Mouse (Mus musculus) urinary bladder, adult 18-20 months (tissue): Measurements from ENCODE around the gene Ptpn11.

Source experiments
- DNase-seq, 2 experiments: peaks; one replicate each; pipeline ENCODE4 v3.0.0; 2022; ENCODE audit warnings: low spot score in 2 of 2, mixed read lengths in 2 of 2

Gene Ptpn11

GRCm38 (mm10) chr5:121125563-121125962, 65.6 kb downstream of the Ptpn11 start:
- DNase-seq: no peak

- no peak for DNase-seq
Observed at GRCm38 (mm10) chr5:121124208-121125185, 66.7 kb downstream of the Ptpn11 start.

GRCm38 (mm10) chr5:121123399-121123798, 67.8 kb downstream of the Ptpn11 start:
- DNase-seq: no peak

GRCm38 (mm10) chr5:121122577-121122976, 68.6 kb downstream of the Ptpn11 start:
- no peak for DNase-seq

- DNase-seq: no peak
Observed at GRCm38 (mm10) chr5:121122036-121122435, 69.2 kb downstream of the Ptpn11 start.

- DNase-seq: no peak
Observed at GRCm38 (mm10) chr5:121119331-121120034, 71.7 kb downstream of the Ptpn11 start.

- DNase-seq: peak in 1 of 2 experiments; percentile 8
Observed at GRCm38 (mm10) chr5:121118345-121118744, 72.9 kb downstream of the Ptpn11 start.

- no peak for DNase-seq
Observed at GRCm38 (mm10) chr5:121116941-121117340, 74.3 kb downstream of the Ptpn11 start.

- no peak for DNase-seq
Observed at GRCm38 (mm10) chr5:121115391-121116157, 75.6 kb downstream of the Ptpn11 start.

- no peak for DNase-seq
Observed at GRCm38 (mm10) chr5:121114151-121114550, 77.0 kb downstream of the Ptpn11 start.

GRCm38 (mm10) chr5:121112390-121112789, 78.8 kb downstream of the Ptpn11 start:
- DNase-seq: no peak

GRCm38 (mm10) chr5:121111106-121111915, 79.9 kb downstream of the Ptpn11 start:
- no peak for DNase-seq

- DNase-seq: no peak
Observed at GRCm38 (mm10) chr5:121109185-121109584, 82.0 kb downstream of the Ptpn11 start.

- no peak for DNase-seq
Observed at GRCm38 (mm10) chr5:121106913-121107312, 84.3 kb downstream of the Ptpn11 start.

- DNase-seq: no peak
Observed at GRCm38 (mm10) chr5:121100886-121101580, 90.2 kb downstream of the Ptpn11 start.

GRCm38 (mm10) chr5:121100095-121100494, 91.1 kb downstream of the Ptpn11 start:
- DNase-seq: no peak

- DNase-seq: no peak
Observed at GRCm38 (mm10) chr5:121097970-121098369, 93.2 kb downstream of the Ptpn11 start.

GRCm38 (mm10) chr5:121096744-121097143, 94.5 kb downstream of the Ptpn11 start:
- DNase-seq: no peak

GRCm38 (mm10) chr5:121093281-121093680, 97.9 kb downstream of the Ptpn11 start:
- DNase-seq: no peak

- DNase-seq: no peak
Observed at GRCm38 (mm10) chr5:121089660-121090059, 101.5 kb downstream of the Ptpn11 start.
